ENCODE assay signal across 8 mouse cellular contexts in genomic region chr11:100860198-100861048, GRCm38 (mm10). TPM values are rescaled to one million over a fixed set of nuclear protein-coding genes. Genes with fewer than 3 reads are reported as not detected.
DNase-seq lines count a peak whose midpoint lies in the region; ATAC-seq lines count a peak whose summit lies in the region.

No protein-coding gene starts in this region.

- no peaks in the 10 kb centered on the region for H3K36me3 ChIP-seq in hindbrain, embryonic 14.5 days (replicated peaks; ENCODE audit: control insufficient read depth, insufficient read depth)

- H3K27ac ChIP-seq in hindbrain, embryonic 14.5 days = no peak overlapping the region

- H3K9ac ChIP-seq in hindbrain, embryonic 14.5 days = peak overlapping the region; percentile 49

- H3K4me3 ChIP-seq in hindbrain, embryonic 14.5 days (replicated peaks; ENCODE audit: low read length) = peak overlapping the region; percentile 40

- intact Hi-C loops in left cerebral cortex, postnatal 14 days (cut with DNase I) = no loop called here

- peak; percentile 82 for DNase-seq in MN1 (ENCODE audit: low spot score)
- peak; percentile 70 for DNase-seq in c-Kit-positive CD71-positive TER-119-positive erythroid progenitor cells, embryonic 14.5 days (ENCODE audit: low spot score)
- peak; percentile 20 to 24 for DNase-seq in frontal cortex, postnatal 36 days (ENCODE audit: low spot score in 2 of 2)
- peak; percentile 41 for DNase-seq in hindbrain, embryonic 14.5 days (ENCODE audit: low spot score)
- DNase-seq in left cerebral cortex, postnatal 14 days (ENCODE audit: low spot score in 2 of 2) = peak; percentile 52 to 59
- DNase-seq in right cerebral cortex, postnatal 14 days = peak; percentile 62
- DNase-seq in yolk sac, embryonic 10.5 days (ENCODE audit: low spot score) = peak; percentile 90

- peak overlapping the region; percentile 58 for H3K4me2 ChIP-seq in hindbrain, embryonic 14.5 days (replicated peaks)

- WGBS in hindbrain, embryonic 14.5 days = 3% methylated on average over 54 of the region's 55 CpGs

- peak; percentile 40; the same call in 1 of the 2 replicates for ATAC-seq in hindbrain, embryonic 14.5 days (ENCODE audit: low FRiP score)
- ATAC-seq in megakaryocyte progenitor cell, adult 5-6 weeks (replicated peaks; ENCODE audit: poor library complexity) = peak; percentile 91

- H3K27me3 ChIP-seq in hindbrain, embryonic 14.5 days (ENCODE audit: control insufficient read depth, insufficient read depth, low read length) = peaks cover 38% of the 10 kb centered on the region

- no peaks in the 10 kb centered on the region for H3K9me3 ChIP-seq in hindbrain, embryonic 14.5 days (ENCODE audit: control insufficient read depth, low read length)

- no peaks in the 10 kb centered on the region; the same call in 1 of the 2 replicates for H3K4me1 ChIP-seq in hindbrain, embryonic 14.5 days (replicated peaks; ENCODE audit: control insufficient read depth, insufficient read depth, low read length)

RNA-seq across cellular contexts. Expression of gene Stat5a, which starts 1.3 kb away (rescaled TPM):
- polyA plus RNA-seq in hindbrain, embryonic 14.5 days (2014; fragmentation: Nextera tagmentation; extraction: Ambion mirVana) = 1.4 and 1.7 TPM in 2 replicates
- total RNA-seq in left cerebral cortex, postnatal 14 days (2021) = 1 to 10 TPM; 2.5 to 2.6 TPM
- 25.3 and 31.0 TPM in 2 replicates for total RNA-seq in megakaryocyte progenitor cell, adult 5-6 weeks (2015)
- total RNA-seq in megakaryocyte progenitor cell, adult 5-6 weeks (2017) = 31.5 and 32.4 TPM in 2 replicates

RNA-seq across cellular contexts. Expression of gene Stat5b, which starts 9.9 kb away (rescaled TPM):
- 19.0 and 19.8 TPM in 2 replicates for polyA plus RNA-seq in hindbrain, embryonic 14.5 days (2014; fragmentation: Nextera tagmentation; extraction: Ambion mirVana)
- 10 to 100 TPM; 14.6 to 19.9 TPM for total RNA-seq in left cerebral cortex, postnatal 14 days (2021)
- total RNA-seq in megakaryocyte progenitor cell, adult 5-6 weeks (2015) = 31.1 and 32.2 TPM in 2 replicates
- total RNA-seq in megakaryocyte progenitor cell, adult 5-6 weeks (2017) = 29.4 and 37.2 TPM in 2 replicates

Comparison
In these comparisons a context has a peak if more than half of its experiments do, and no peak if none do; other contexts are left out.
1. DNase-seq: peak in every context shown above with its lines; median percentile 90 in yolk sac, embryonic 10.5 days; 82 in MN1; 70 in c-Kit-positive CD71-positive TER-119-positive erythroid progenitor cells, embryonic 14.5 days; 62 in right cerebral cortex, postnatal 14 days; 56 in left cerebral cortex, postnatal 14 days; 41 in hindbrain, embryonic 14.5 days; 22 in frontal cortex, postnatal 36 days.
2. RNA of gene Stat5a, which starts 1.3 kb away (total RNA-seq): 25.3 to 32.4 TPM in megakaryocyte progenitor cell, adult 5-6 weeks; 2.5 to 2.6 TPM in left cerebral cortex, postnatal 14 days; every median in the first group is over 4 times any median in the second.